Mouse (Mus musculus) limb, embryonic 12.5 days (tissue): ENCODE results near the gene Sirt7. TPM values are rescaled to one million over a fixed set of nuclear protein-coding genes. Genes with fewer than 3 reads are reported as not detected.

Experiments used
- ATAC-seq: fragments of 200-750 bp; cut with Nextera tagmentation; 2 replicates; pipeline ENCODE4 v1.8.0; 2017; ENCODE audit warnings: low read depth, moderate TSS enrichment; ENCODE audit not compliant: insufficient number of reproducible peaks, insufficient read depth, low FRiP score, low TSS enrichment
- H3K27ac ChIP-seq: fragments of 300-500 bp; sonication (generic); 2 replicates; pipeline ENCODE4 v1.5.1; 2016; ENCODE audit warnings: mild to moderate bottlenecking, moderate library complexity
- H3K27me3 ChIP-seq: fragments of 300-500 bp; sonication (generic); 2 replicates; pipeline ENCODE4 v1.6.1; 2016; ENCODE audit warnings: mild to moderate bottlenecking, moderate library complexity
- H3K36me3 ChIP-seq: fragments of 300-500 bp; sonication (generic); 2 replicates; pipeline ENCODE4 v1.6.1; 2016; ENCODE audit warnings: mild to moderate bottlenecking, moderate library complexity
- H3K4me1 ChIP-seq: fragments of 300-500 bp; sonication (generic); replicated peaks from 2 replicates; pipeline ENCODE4 v1.6.1; 2016
- H3K4me2 ChIP-seq: fragments of 300-500 bp; sonication (generic); 2 replicates; pipeline ENCODE4 v1.6.1; 2016; ENCODE audit warnings: mild to moderate bottlenecking, moderate library complexity
- H3K4me3 ChIP-seq: fragments of 300-500 bp; sonication (generic); replicated peaks from 2 replicates; pipeline ENCODE4 v1.5.1; 2016; ENCODE audit warnings: mild to moderate bottlenecking
- H3K9ac ChIP-seq: fragments of 300-500 bp; sonication (generic); replicated peaks from 2 replicates; pipeline ENCODE4 v1.6.1; 2016; ENCODE audit warnings: mild to moderate bottlenecking, moderate library complexity
- H3K9me3 ChIP-seq: fragments of 300-500 bp; sonication (generic); 2 replicates; pipeline ENCODE4 v1.6.1; 2016; ENCODE audit warnings: mild to moderate bottlenecking, moderate library complexity
- WGBS: fragments of 180-500 bp; shearing (Covaris S2); methylation state at CpG from one replicate; pipeline ENCODE4 v1.1.7; 2016; 5-methylcytosine and 5-hydroxymethylcytosine counted together
- microRNA-seq: library from miRNA; unstranded; fragments of <30 nt; microRNA quantifications from one replicate; pipeline ENCODE4, GENCODE M21; 2017
- polyA plus RNA-seq: library from polyadenylated mRNA; unstranded; fragments of >200 nt; fragmentation: Nextera tagmentation; extraction: Ambion mirVana; gene quantifications from 2 replicates; pipeline ENCODE4 v1.2.1, GENCODE M21; 2016

Sirt7 gene
- polyA plus RNA-seq, 1 experiment from 2014 or later = 29.5 TPM

- H3K27me3 ChIP-seq = no peaks in the 10 kb centered on the region
- H3K4me2 ChIP-seq = peak within 1 kb of the TSS; percentile 94
- peaks cover 20% of the 10 kb centered on the region for H3K4me1 ChIP-seq
- no peaks in the 10 kb centered on the region for H3K9me3 ChIP-seq
- peaks cover 48% of the 10 kb centered on the region for H3K36me3 ChIP-seq
- H3K9ac ChIP-seq = peak within 1 kb of the TSS; percentile 97
- H3K27ac ChIP-seq = peak within 1 kb of the TSS; percentile 96
- H3K4me3 ChIP-seq = peak within 1 kb of the TSS; percentile 98
- peak; percentile 98 for ATAC-seq
- WGBS = under 1% methylated on average over 94 of the region's 94 CpGs
Measured at GRCm38 (mm10) chr11:120572752-120573584, 52.1 kb downstream of the Sirt7 start, which contains the start of gene P4hb. Gene P4hb, minus strand, starts transcription at chr11:120573253.

GRCm38 (mm10) chr11:120572417-120572751 lies 52.7 kb downstream of the Sirt7 start:
- peaks cover 48% of the 10 kb centered on the region for H3K36me3 ChIP-seq

DNA sequence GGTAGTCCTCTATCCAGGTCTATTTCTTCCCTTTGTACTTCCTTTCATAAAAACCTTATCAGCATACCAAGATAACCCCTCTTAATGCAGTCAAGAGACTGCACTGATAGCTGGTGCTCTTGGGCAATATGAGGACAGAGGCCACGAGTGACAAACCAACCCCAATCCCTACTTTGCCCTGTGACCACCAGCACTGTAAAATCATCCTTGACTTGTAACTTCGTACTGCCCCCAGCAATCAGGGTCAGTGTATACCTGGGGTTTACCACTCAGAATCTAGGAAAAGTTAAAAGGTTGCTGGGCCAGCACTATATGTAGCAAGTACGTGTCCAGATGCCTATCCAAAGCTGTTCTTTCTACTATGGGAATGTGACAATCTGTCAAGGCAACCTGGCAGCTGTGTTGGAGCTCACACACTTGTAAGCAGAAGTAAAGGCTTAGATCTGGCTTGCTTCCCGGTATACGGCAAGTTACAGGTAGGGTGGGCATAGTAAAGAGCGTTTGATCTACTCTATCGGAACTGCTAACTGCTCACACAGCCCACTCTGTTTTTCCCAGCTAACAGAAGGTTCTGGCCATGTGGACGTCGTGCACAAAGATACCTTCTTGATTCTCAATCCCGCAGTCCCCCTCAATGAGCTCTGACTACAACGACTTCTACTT lies 53.2 kb downstream of the Sirt7 start:
- peak overlapping the region; percentile 97 for H3K9ac ChIP-seq
- H3K4me1 ChIP-seq = peaks cover 20% of the 10 kb centered on the region
- no peak for ATAC-seq
- no peaks in the 10 kb centered on the region for H3K27me3 ChIP-seq
- 12% methylated on average over 11 of the region's 11 CpGs for WGBS
- peaks cover 48% of the 10 kb centered on the region for H3K36me3 ChIP-seq
- H3K9me3 ChIP-seq = no peaks in the 10 kb centered on the region
- H3K27ac ChIP-seq = peak overlapping the region; percentile 89
- H3K4me2 ChIP-seq = peak overlapping the region; percentile 94
- peak overlapping the region; percentile 98 for H3K4me3 ChIP-seq

More at GRCm38 (mm10) chr11:120572417-120572751, 52.7 kb downstream of the Sirt7 start:
- H3K27me3 ChIP-seq = no peaks in the 10 kb centered on the region
- H3K4me2 ChIP-seq = peak overlapping the region; percentile 94
- peaks cover 20% of the 10 kb centered on the region for H3K4me1 ChIP-seq
- ATAC-seq = no peak; the same call in 1 of the 2 replicates
- H3K9me3 ChIP-seq = no peaks in the 10 kb centered on the region
- H3K27ac ChIP-seq = peak overlapping the region; percentile 89
- peak overlapping the region; percentile 97 for H3K9ac ChIP-seq
- WGBS = 0% methylated on average over 24 of the region's 24 CpGs
- H3K4me3 ChIP-seq = peak overlapping the region; percentile 98

- no peaks in the 10 kb centered on the region for H3K9me3 ChIP-seq
- peak overlapping the region; percentile 98 for H3K4me3 ChIP-seq
- peak overlapping the region; percentile 97 for H3K9ac ChIP-seq
- H3K36me3 ChIP-seq = peaks cover 55% of the 10 kb centered on the region
- H3K27me3 ChIP-seq = no peaks in the 10 kb centered on the region
- peaks cover 20% of the 10 kb centered on the region for H3K4me1 ChIP-seq
- WGBS = 76% methylated on average over 3 of the region's 3 CpGs
- H3K27ac ChIP-seq = no peak overlapping the region
- no peak for ATAC-seq
- H3K4me2 ChIP-seq = peak overlapping the region; percentile 94
Measured at GRCm38 (mm10) chr11:120571122-120571521, 53.9 kb downstream of the Sirt7 start.

Small RNAs within 50 kb of the gene (microRNA-seq; reads per million reads assigned to microRNA genes)
- gene Mir6936 = 2.1 reads per million

Other genes starting within 250 kb of the Sirt7 start
- gene Faap100, start 246.5 kb downstream of the Sirt7 start, polyA plus RNA-seq = 38.0 and 40.0 TPM in 2 replicates
- gene Nploc4, start 187.5 kb downstream of the Sirt7 start, polyA plus RNA-seq = 49.8 and 56.0 TPM in 2 replicates
- gene Tspan10, start 182.6 kb downstream of the Sirt7 start, polyA plus RNA-seq = not detected in 2 replicates
- gene Pde6g, start 171.7 kb downstream of the Sirt7 start, polyA plus RNA-seq = 0.20 TPM in 1 of 2 replicates, not detected in the other
- 10.4 and 13.2 TPM in 2 replicates for gene Oxld1, start 167.2 kb downstream of the Sirt7 start, polyA plus RNA-seq
- gene Ccdc137, start 167.1 kb downstream of the Sirt7 start, polyA plus RNA-seq = 47.8 and 52.4 TPM in 2 replicates
- 58.5 and 58.9 TPM in 2 replicates for gene Arl16, start 157.6 kb downstream of the Sirt7 start, polyA plus RNA-seq
- 135 and 139 TPM in 2 replicates for gene Mrpl12, start 140.6 kb downstream of the Sirt7 start, polyA plus RNA-seq
- 54.6 and 59.8 TPM in 2 replicates for gene Slc25a10, start 133.4 kb downstream of the Sirt7 start, polyA plus RNA-seq
- 3.8 and 4.0 TPM in 2 replicates for gene Gcgr, start 94.5 kb downstream of the Sirt7 start, polyA plus RNA-seq
- gene Mcrip1, start 75.5 kb downstream of the Sirt7 start, polyA plus RNA-seq = 221 and 229 TPM in 2 replicates
- not detected in 2 replicates for gene Ppp1r27, start 74.1 kb downstream of the Sirt7 start, polyA plus RNA-seq
- gene P4hb, start 52.0 kb downstream of the Sirt7 start, polyA plus RNA-seq = 620 and 631 TPM in 2 replicates
- gene Arhgdia, start 43.6 kb downstream of the Sirt7 start, polyA plus RNA-seq = 484 and 518 TPM in 2 replicates
- 671 and 778 TPM in 2 replicates for gene Alyref, start 26.9 kb downstream of the Sirt7 start, polyA plus RNA-seq
- 202 and 203 TPM in 2 replicates for gene Anapc11, start 26.8 kb downstream of the Sirt7 start, polyA plus RNA-seq
- gene Npb, start 16.8 kb downstream of the Sirt7 start, polyA plus RNA-seq = 0.65 and 0.95 TPM in 2 replicates
- gene Pcyt2, start 7.3 kb downstream of the Sirt7 start, polyA plus RNA-seq = 143 and 156 TPM in 2 replicates
- gene Mafg, start 8.4 kb upstream of the Sirt7 start, polyA plus RNA-seq = 28.8 and 29.9 TPM in 2 replicates
- 29.9 and 34.3 TPM in 2 replicates for gene Pycr1, start 18.5 kb upstream of the Sirt7 start, polyA plus RNA-seq
- gene Myadml2, start 22.9 kb upstream of the Sirt7 start, polyA plus RNA-seq = 0.36 and 0.68 TPM in 2 replicates
- 8.8 and 12.6 TPM in 2 replicates for gene Notum, start 35.9 kb upstream of the Sirt7 start, polyA plus RNA-seq
- gene Aspscr1, start 47.7 kb upstream of the Sirt7 start, polyA plus RNA-seq = 142 and 149 TPM in 2 replicates
- 131 and 138 TPM in 2 replicates for gene Cenpx, start 88.5 kb upstream of the Sirt7 start, polyA plus RNA-seq
- gene Lrrc45, start 88.7 kb upstream of the Sirt7 start, polyA plus RNA-seq = 77.9 and 78.4 TPM in 2 replicates
- 48.5 and 51.2 TPM in 2 replicates for gene Rac3, start 96.2 kb upstream of the Sirt7 start, polyA plus RNA-seq
- 14.8 and 17.8 TPM in 2 replicates for gene Dcxr, start 102.0 kb upstream of the Sirt7 start, polyA plus RNA-seq
- 4.6 and 7.2 TPM in 2 replicates for gene Cbr2, start 106.9 kb upstream of the Sirt7 start, polyA plus RNA-seq
- gene Hmga1b, start 137.6 kb upstream of the Sirt7 start, polyA plus RNA-seq = 6.4 and 8.4 TPM in 2 replicates
- gene Rfng, start 159.0 kb upstream of the Sirt7 start, polyA plus RNA-seq = 36.2 and 42.1 TPM in 2 replicates
- 233 and 242 TPM in 2 replicates for gene Gps1, start 159.0 kb upstream of the Sirt7 start, polyA plus RNA-seq
- gene Dus1l, start 171.2 kb upstream of the Sirt7 start, polyA plus RNA-seq = 73.4 and 77.6 TPM in 2 replicates
- gene Fasn, start 199.3 kb upstream of the Sirt7 start, polyA plus RNA-seq = 70.3 and 79.1 TPM in 2 replicates